Mouse (Mus musculus) MEL (cell line): ENCODE measurements around the gene Orm2. TPM values are rescaled to one million over a fixed set of nuclear protein-coding genes. Genes with fewer than 3 reads are reported as not detected.

Experiments used
- DNase-seq: peaks from one replicate; pipeline ENCODE4 v3.0.0; 2011; ENCODE audit warnings: low read depth, low spot score
- H3K27ac ChIP-seq: 2 replicates; pipeline ENCODE4 v1.5.1; 2012; ENCODE audit warnings: low read depth, mild to moderate bottlenecking, control low read depth, low read length, moderate library complexity; ENCODE audit not compliant: control insufficient read depth
- H3K27me3 ChIP-seq, 2 experiments: fragments of 150-350 bp in 1 of 2; sonication (generic) in 1 of 2; 2 replicates each; pipeline ENCODE4 v1.6.1; 2012; ENCODE audit warnings: low read length in 2 of 2, mild to moderate bottlenecking in 2 of 2, improper control_type of control experiment in 1 of 2, moderate library complexity in 1 of 2; ENCODE audit not compliant: insufficient read depth in 2 of 2, control insufficient read depth in 1 of 2
- H3K36me3 ChIP-seq, 2 experiments: 2 replicates each; pipeline ENCODE4 v1.6.1; 2012 to 2014; ENCODE audit warnings: low read length in 2 of 2, improper control_type of control experiment in 1 of 2, inconsistent platforms in 1 of 2, mild to moderate bottlenecking in 1 of 2; ENCODE audit not compliant: insufficient read depth in 2 of 2, control insufficient read depth in 1 of 2
- H3K4me1 ChIP-seq, 2 experiments: fragments of 150-350 bp in 1 of 2; sonication (generic) in 1 of 2; 2 replicates each; pipeline ENCODE4 v1.6.1; 2012; ENCODE audit warnings: low read length in 2 of 2, improper control_type of control experiment in 1 of 2, mild to moderate bottlenecking in 1 of 2; ENCODE audit not compliant: insufficient read depth in 2 of 2, control insufficient read depth in 1 of 2
- H3K4me3 ChIP-seq, 2 experiments: fragments of 150-350 bp in 1 of 2; sonication (generic) in 1 of 2; 2 replicates each; pipeline ENCODE4 v1.5.1; 2012; ENCODE audit warnings: low read depth in 2 of 2, low read length in 2 of 2, mild to moderate bottlenecking in 2 of 2, moderate library complexity in 2 of 2, control low read depth in 1 of 2, improper control_type of control experiment in 1 of 2; ENCODE audit not compliant: control insufficient read depth in 1 of 2, insufficient read depth in 1 of 2
- H3K79me2 ChIP-seq: 2 replicates; pipeline ENCODE4 v1.6.1; 2012; ENCODE audit warnings: mild to moderate bottlenecking, low read length, moderate library complexity; ENCODE audit not compliant: control insufficient read depth, poor library complexity, insufficient read depth
- H3K9ac ChIP-seq: 2 replicates; pipeline ENCODE4 v1.6.1; 2012; ENCODE audit warnings: low read depth, mild to moderate bottlenecking, control low read depth, low read length, moderate library complexity; ENCODE audit not compliant: control insufficient read depth, poor library complexity, severe bottlenecking
- H3K9me3 ChIP-seq: fragments of 150-350 bp; sonication (generic); replicated peaks from 2 replicates; pipeline ENCODE4 v1.6.1; 2012; ENCODE audit warnings: mild to moderate bottlenecking, low read length, improper control_type of control experiment, moderate library complexity; ENCODE audit not compliant: insufficient read depth
- BHLHE40 ChIP-seq: IDR thresholded peaks from 2 replicates; pipeline ENCODE4 v1.6.1; 2012; ENCODE audit warnings: low read depth, mild to moderate bottlenecking, inconsistent platforms, low read length, improper control_type of control experiment, borderline replicate concordance
- CHD1 ChIP-seq: IDR thresholded peaks from 2 replicates; pipeline ENCODE4 v1.6.1; 2012; ENCODE audit warnings: low read depth, mild to moderate bottlenecking, inconsistent platforms, low read length, improper control_type of control experiment
- CTCF ChIP-seq, 3 experiments: IDR thresholded peaks in 2 of 3; conservative IDR thresholded peaks in 1 of 3; 2 replicates each; pipeline ENCODE4 v1.5.1; 2011 to 2012; ENCODE audit warnings: low read length in 3 of 3, low read depth in 2 of 3, mild to moderate bottlenecking in 2 of 3, improper control_type of control experiment in 1 of 3, inconsistent platforms in 1 of 3, mixed read lengths in 1 of 3, moderate library complexity in 1 of 3; ENCODE audit not compliant: control insufficient read depth in 1 of 3, insufficient read depth in 1 of 3, poor library complexity in 1 of 3, severe bottlenecking in 1 of 3
- E2F4 ChIP-seq: IDR thresholded peaks from 2 replicates; pipeline ENCODE4 v1.6.1; 2011; ENCODE audit warnings: low read depth, low read length, improper control_type of control experiment, borderline replicate concordance
- EP300 ChIP-seq, 2 experiments: IDR thresholded peaks; 2 replicates each; pipeline ENCODE4 v1.6.1; 2011; ENCODE audit warnings: improper control_type of control experiment in 2 of 2, low read length in 2 of 2, low read depth in 1 of 2, mild to moderate bottlenecking in 1 of 2
- GABPA ChIP-seq: IDR thresholded peaks from 2 replicates; pipeline ENCODE4 v1.6.1; 2012; ENCODE audit warnings: low read depth, mild to moderate bottlenecking, inconsistent platforms, low read length, improper control_type of control experiment, moderate library complexity
- HCFC1 ChIP-seq: IDR thresholded peaks from 2 replicates; pipeline ENCODE4 v1.6.1; 2012; ENCODE audit warnings: low read depth, mild to moderate bottlenecking, inconsistent platforms, low read length, improper control_type of control experiment, moderate library complexity
- JUND ChIP-seq: IDR thresholded peaks from 2 replicates; pipeline ENCODE4 v1.6.1; 2011; ENCODE audit warnings: low read depth, mild to moderate bottlenecking, improper control_type of control experiment, low read length
- KAT2A ChIP-seq: conservative IDR thresholded peaks from 2 replicates; pipeline ENCODE4 v1.6.1; 2012; ENCODE audit warnings: low read depth, low read length, improper control_type of control experiment, inconsistent platforms
- MAX ChIP-seq: IDR thresholded peaks from 2 replicates; pipeline ENCODE4 v1.6.1; 2011; ENCODE audit warnings: low read length, improper control_type of control experiment
- MAZ ChIP-seq: IDR thresholded peaks from 2 replicates; pipeline ENCODE4 v1.6.1; 2012; ENCODE audit warnings: low read depth, mild to moderate bottlenecking, inconsistent platforms, low read length, improper control_type of control experiment
- MYB ChIP-seq: IDR thresholded peaks from 2 replicates; pipeline ENCODE4 v1.6.1; 2011; ENCODE audit warnings: mild to moderate bottlenecking, low read depth, low read length, improper control_type of control experiment
- MYC ChIP-seq: IDR thresholded peaks from 2 replicates; pipeline ENCODE4 v1.6.1; 2011; ENCODE audit warnings: low read depth, mild to moderate bottlenecking, low read length, improper control_type of control experiment, moderate library complexity
- NELFE ChIP-seq: IDR thresholded peaks from 2 replicates; pipeline ENCODE4 v1.6.1; 2011; ENCODE audit warnings: low read depth, low read length, improper control_type of control experiment
- NRF1 ChIP-seq: IDR thresholded peaks from 2 replicates; pipeline ENCODE4 v1.6.1; 2014; ENCODE audit warnings: low read depth, mild to moderate bottlenecking, inconsistent platforms, low read length, improper control_type of control experiment, moderate library complexity; ENCODE audit not compliant: poor library complexity, insufficient read depth, severe bottlenecking
- POLR2A ChIP-seq, 2 experiments: IDR thresholded peaks; 2 replicates each; pipeline ENCODE4 v1.6.1; 2011 to 2012; ENCODE audit warnings: low read length in 2 of 2, mild to moderate bottlenecking in 2 of 2, control low read depth in 1 of 2, improper control_type of control experiment in 1 of 2, low read depth in 1 of 2, moderate library complexity in 1 of 2; ENCODE audit not compliant: control insufficient read depth in 1 of 2, insufficient read depth in 1 of 2, poor library complexity in 1 of 2
- POLR2AphosphoS5 ChIP-seq: IDR thresholded peaks from 2 replicates; pipeline ENCODE4 v1.6.1; 2012; ENCODE audit warnings: low read depth, borderline replicate concordance, mild to moderate bottlenecking, inconsistent platforms, low read length, moderate library complexity, mixed read lengths
- RAD21 ChIP-seq: IDR thresholded peaks from 2 replicates; pipeline ENCODE4 v1.6.1; 2011; ENCODE audit warnings: mild to moderate bottlenecking, low read depth, low read length, improper control_type of control experiment
- RCOR1 ChIP-seq: IDR thresholded peaks from 2 replicates; pipeline ENCODE4 v1.6.1; 2012; ENCODE audit warnings: low read depth, mild to moderate bottlenecking, inconsistent platforms, low read length, improper control_type of control experiment
- SIN3A ChIP-seq: IDR thresholded peaks from 2 replicates; pipeline ENCODE4 v1.6.1; 2012; ENCODE audit warnings: low read length, improper control_type of control experiment, inconsistent platforms
- TAL1 ChIP-seq: IDR thresholded peaks from 2 replicates; pipeline ENCODE4 v1.6.1; 2012; ENCODE audit warnings: mild to moderate bottlenecking, inconsistent platforms, low read length, moderate library complexity, mixed read lengths
- TBP ChIP-seq: IDR thresholded peaks from 2 replicates; pipeline ENCODE4 v1.8.0; 2011; ENCODE audit warnings: low read depth, low read length, improper control_type of control experiment
- TCF12 ChIP-seq: IDR thresholded peaks from 2 replicates; pipeline ENCODE4 v1.6.1; 2014; ENCODE audit warnings: low read depth, mild to moderate bottlenecking, inconsistent platforms, low read length, improper control_type of control experiment, moderate library complexity
- UBTF ChIP-seq: IDR thresholded peaks from 2 replicates; pipeline ENCODE4 v1.6.1; 2012; ENCODE audit warnings: low read depth, mild to moderate bottlenecking, inconsistent platforms, low read length, improper control_type of control experiment, moderate library complexity, borderline replicate concordance; ENCODE audit not compliant: insufficient read depth
- USF1 ChIP-seq: IDR thresholded peaks from 2 replicates; pipeline ENCODE4 v1.6.1; 2014; ENCODE audit warnings: low read depth, mild to moderate bottlenecking, inconsistent platforms, low read length, improper control_type of control experiment, moderate library complexity
- USF2 ChIP-seq, 2 experiments: IDR thresholded peaks; 2 replicates each; pipeline ENCODE4 v1.6.1; 2011 to 2012; ENCODE audit warnings: improper control_type of control experiment in 2 of 2, low read length in 2 of 2, borderline replicate concordance in 1 of 2, inconsistent platforms in 1 of 2, low read depth in 1 of 2, mild to moderate bottlenecking in 1 of 2; ENCODE audit not compliant: insufficient read depth in 1 of 2
- ZMIZ1 ChIP-seq: IDR thresholded peaks from 2 replicates; pipeline ENCODE4 v1.6.1; 2012; ENCODE audit warnings: low read depth, mild to moderate bottlenecking, inconsistent platforms, low read length, improper control_type of control experiment, moderate library complexity
- polyA plus RNA-seq, 2 experiments: library from polyadenylated mRNA; stranded (reverse) in 1 of 2; unstranded in 1 of 2; fragments of >175 nt in 1 of 2; fragments of >200 nt in 1 of 2; gene quantifications; 2 replicates each; pipeline versions ENCODE4 v1.2.1 to v1.2.4; 2012; ENCODE audit warnings: low replicate concordance in 2 of 2, low read depth in 1 of 2; ENCODE audit not compliant: insufficient read length in 2 of 2, insufficient read depth in 1 of 2, missing spikeins in 1 of 2
- total RNA-seq: library from RNA; depleted of rRNA; stranded (reverse); fragments of 300-350 nt; gene quantifications from 2 replicates; pipeline ENCODE4 v1.2.3, GENCODE M21; 2012

Orm2 gene
- total and polyA plus RNA-seq, 3 experiments, result not detected

DNA sequence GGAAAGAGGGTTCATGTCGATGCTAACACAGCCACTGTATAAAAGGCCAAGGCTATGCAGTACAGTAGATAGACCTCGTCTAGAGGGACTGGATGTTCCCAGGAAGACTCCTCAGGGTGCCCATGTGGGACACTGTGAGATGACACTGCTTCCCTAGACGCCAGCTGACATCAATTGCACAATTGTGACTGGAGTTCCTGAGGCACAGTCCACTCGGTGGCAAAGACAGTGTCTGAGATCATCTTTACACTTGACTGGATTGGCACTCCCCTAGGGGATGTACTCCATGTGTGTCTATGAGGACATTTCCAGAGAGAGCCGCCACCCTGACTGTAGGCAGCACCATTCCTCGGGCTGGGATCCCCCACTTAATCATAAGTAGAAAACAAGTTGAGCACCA lies 13.7 kb upstream of the Orm2 start:
- Histone ChIP-seq H3K27me3 (no peaks in the 10 kb centered on the region), H3K36me3 (no peaks in the 10 kb centered on the region), H3K4me3 (no peak overlapping the region), H3K27ac (no peak overlapping the region), H3K79me2 (no peaks in the 10 kb centered on the region), H3K4me1 (no peaks in the 10 kb centered on the region), H3K9me3 (no peaks in the 10 kb centered on the region), H3K9ac (no peak overlapping the region)
- DNase-seq, result no peak
- TF ChIP-seq HCFC1, result no peak
- no peak for TF ChIP-seq TAL1
- no peak for TF ChIP-seq KAT2A
- TF ChIP-seq RAD21, result no peak
- TF ChIP-seq TBP, result no peak
- no peak for TF ChIP-seq MYC
- no peak for TF ChIP-seq TCF12
- no peak for TF ChIP-seq USF1
- no peak for TF ChIP-seq POLR2AphosphoS5
- no peak for TF ChIP-seq RCOR1
- no peak for TF ChIP-seq NELFE
- TF ChIP-seq SIN3A, result no peak
- no peak for TF ChIP-seq MYB
- TF ChIP-seq JUND, result no peak
- no peak for TF ChIP-seq UBTF
- TF ChIP-seq GABPA, result no peak
- no peak for TF ChIP-seq CTCF (IDR thresholded peaks at IDR 0.05 in 2 of 3, conservative IDR thresholded peaks at IDR 0.05 in 1 of 3; ENCODE audit: control insufficient read depth in 1 of 3, insufficient read depth in 1 of 3, low read depth in 2 of 3, low read length in 3 of 3, poor library complexity in 1 of 3, severe bottlenecking in 1 of 3)
- TF ChIP-seq ZMIZ1, result no peak
- no peak for TF ChIP-seq POLR2A (IDR thresholded peaks at IDR 0.05; ENCODE audit: control insufficient read depth in 1 of 2, insufficient read depth in 1 of 2, low read depth in 1 of 2, low read length in 2 of 2, poor library complexity in 1 of 2)
- TF ChIP-seq, all 39 proteins: peak for 0

DNA sequence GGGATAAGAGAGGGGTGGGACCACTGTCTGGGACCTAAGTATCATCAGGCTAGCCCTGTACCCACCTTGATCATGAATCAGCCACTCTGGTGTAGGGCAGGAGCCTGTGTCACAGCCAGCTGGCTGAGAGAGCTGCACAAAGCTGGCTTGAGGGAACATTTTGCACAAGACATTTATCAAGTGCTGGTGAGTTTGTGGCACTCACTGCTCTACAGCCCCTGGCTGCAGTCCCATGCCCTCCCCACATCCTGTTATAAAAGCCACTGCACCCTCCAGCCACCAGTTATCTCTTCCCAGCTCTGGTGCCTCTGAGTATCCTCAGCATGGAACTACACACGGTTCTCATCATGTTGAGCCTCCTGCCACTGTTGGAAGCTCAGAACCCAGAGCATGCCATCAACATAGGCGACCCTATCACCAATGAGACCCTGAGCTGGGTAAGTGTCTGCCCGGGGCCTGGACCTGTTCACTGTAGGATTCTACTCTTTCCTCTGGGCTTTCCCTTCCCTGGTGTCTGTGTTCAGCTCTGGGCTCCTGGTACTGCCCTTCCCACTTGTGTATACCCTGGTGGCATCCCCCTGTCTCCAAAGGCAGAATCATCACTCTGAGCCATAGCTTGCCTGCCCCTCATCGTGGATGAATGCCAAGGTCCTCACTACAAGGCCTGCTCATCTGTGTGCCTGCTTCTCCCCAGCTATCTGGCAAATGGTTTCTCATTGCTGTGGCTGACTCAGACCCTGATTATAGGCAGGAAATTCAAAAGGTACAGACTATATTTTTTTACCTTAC lies 6.2 kb upstream of the Orm2 start, which contains the start of gene Orm3:
Gene Orm3 (plus strand): TSS at position 286 of the 789 bp plus-strand sequence.
- TF ChIP-seq NELFE (no peak), E2F4 (no peak), POLR2A (IDR thresholded peaks at IDR 0.05; ENCODE audit: control insufficient read depth in 1 of 2, insufficient read depth in 1 of 2, low read depth in 1 of 2, low read length in 2 of 2, poor library complexity in 1 of 2) (no peak), EP300 (IDR thresholded peaks at IDR 0.05; ENCODE audit: low read depth in 1 of 2, low read length in 2 of 2) (no peak), MYC (no peak), GABPA (no peak), SIN3A (no peak), HCFC1 (no peak), MAX (no peak), USF2 (IDR thresholded peaks at IDR 0.05; ENCODE audit: borderline replicate concordance in 1 of 2, insufficient read depth in 1 of 2, low read depth in 1 of 2, low read length in 2 of 2) (no peak), POLR2AphosphoS5 (no peak), MAZ (no peak), TAL1 (no peak), CHD1 (no peak), TBP (no peak), USF1 (no peak), NRF1 (no peak), BHLHE40 (no peak)
- Histone ChIP-seq H3K79me2 (no peaks in the 10 kb centered on the region), H3K4me1 (no peaks in the 10 kb centered on the region), H3K27ac (no peak within 1 kb of the TSS), H3K27me3 (no peaks in the 10 kb centered on the region), H3K36me3 (no peaks in the 10 kb centered on the region), H3K9ac (no peak within 1 kb of the TSS), H3K9me3 (no peaks in the 10 kb centered on the region), H3K4me3 (no peak within 1 kb of the TSS)
- DNase-seq, result no peak
